ENCODE assay signal across 7 mouse cellular contexts in the genomic region with DNA sequence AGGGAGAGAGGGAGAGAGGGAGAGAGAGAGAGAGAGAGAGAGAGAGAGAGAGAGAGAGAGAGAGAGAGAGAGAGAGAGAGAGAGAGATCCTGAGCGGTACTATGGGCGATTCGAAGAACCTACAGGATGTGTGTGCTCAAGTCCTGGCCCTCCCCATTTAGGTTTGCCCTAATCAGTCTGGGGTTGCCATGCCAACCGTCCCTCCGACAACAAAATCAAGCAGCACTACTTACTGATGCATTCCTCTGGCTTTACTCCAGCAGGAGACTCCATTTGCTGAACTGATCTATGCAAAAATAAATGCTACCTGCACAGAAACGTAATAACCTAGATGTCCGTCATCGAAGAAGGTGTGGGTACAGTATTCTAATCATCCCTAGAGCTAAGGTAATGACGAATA. TPM values are rescaled to one million over a fixed set of nuclear protein-coding genes. Genes with fewer than 3 reads are reported as not detected.
DNase-seq lines count a peak whose midpoint lies in the region; ATAC-seq and TF ChIP-seq lines count a peak whose summit lies in the region.

No protein-coding gene starts in this region.

- no peaks in the 10 kb centered on the region for H3K36me3 ChIP-seq in forebrain, postnatal 0 days (ENCODE audit: insufficient read depth)
- H3K36me3 ChIP-seq in hindbrain, embryonic 14.5 days (replicated peaks; ENCODE audit: control insufficient read depth, insufficient read depth): no peaks in the 10 kb centered on the region
- H3K36me3 ChIP-seq in lung, postnatal 0 days (ENCODE audit: insufficient read depth, low read length): no peaks in the 10 kb centered on the region

- CTCF ChIA-PET in Patski (lab: Charles Lee): no interaction called here

- H3K9me3 ChIP-seq in forebrain, postnatal 0 days (ENCODE audit: low read length): no peaks in the 10 kb centered on the region
- no peaks in the 10 kb centered on the region for H3K9me3 ChIP-seq in hindbrain, embryonic 14.5 days (ENCODE audit: control insufficient read depth, low read length)
- H3K9me3 ChIP-seq in lung, postnatal 0 days (ENCODE audit: low read length): peaks cover 4% of the 10 kb centered on the region; the same call in 1 of the 2 replicates

- TF ChIP-seq EP300 in lung, postnatal 0 days (IDR thresholded peaks at IDR 0.05): no peak

- H3K4me3 ChIP-seq in forebrain, postnatal 0 days (ENCODE audit: low read depth, low read length): peak overlapping the region; percentile 69
- H3K4me3 ChIP-seq in hindbrain, embryonic 14.5 days (replicated peaks; ENCODE audit: low read length): peak overlapping the region; percentile 56
- peak overlapping the region; percentile 54 for H3K4me3 ChIP-seq in lung, postnatal 0 days (ENCODE audit: low read depth, low read length)

- 12% methylated on average over 9 of the region's 9 CpGs for WGBS in forebrain, postnatal 0 days
- WGBS in hindbrain, embryonic 14.5 days: 19% methylated on average over 9 of the region's 9 CpGs
- WGBS in lung, postnatal 0 days: 17% methylated on average over 9 of the region's 9 CpGs

- H3K27me3 ChIP-seq in Patski: no peaks in the 10 kb centered on the region
- no peaks in the 10 kb centered on the region for H3K27me3 ChIP-seq in forebrain, postnatal 0 days (ENCODE audit: insufficient read depth, low read length)
- H3K27me3 ChIP-seq in hindbrain, embryonic 14.5 days (ENCODE audit: control insufficient read depth, insufficient read depth, low read length): no peaks in the 10 kb centered on the region
- H3K27me3 ChIP-seq in lung, postnatal 0 days (replicated peaks; ENCODE audit: insufficient read depth, low read length): no peaks in the 10 kb centered on the region

- peak overlapping the region; percentile 48 for H3K4me2 ChIP-seq in forebrain, postnatal 0 days (ENCODE audit: low read depth)
- H3K4me2 ChIP-seq in hindbrain, embryonic 14.5 days (replicated peaks): peak overlapping the region; percentile 52
- H3K4me2 ChIP-seq in lung, postnatal 0 days (replicated peaks; ENCODE audit: low read depth, low read length): peak overlapping the region; percentile 53

- no peak for ATAC-seq in Patski
- ATAC-seq in forebrain, postnatal 0 days: peak; percentile 75
- peak; percentile 54; the same call in 1 of the 2 replicates for ATAC-seq in hindbrain, embryonic 14.5 days (ENCODE audit: low FRiP score)
- ATAC-seq in lung, postnatal 0 days: peak; percentile 75

- in situ Hi-C loops in Patski (cut with MboI; ENCODE audit: low pct_unique_long_range_greater_than_20kb): no loop called here

- no peaks in the 10 kb centered on the region for H3K4me1 ChIP-seq in forebrain, postnatal 0 days (ENCODE audit: insufficient read depth)
- peaks cover 5% of the 10 kb centered on the region; the same call in 1 of the 2 replicates for H3K4me1 ChIP-seq in hindbrain, embryonic 14.5 days (replicated peaks; ENCODE audit: control insufficient read depth, insufficient read depth, low read length)
- H3K4me1 ChIP-seq in lung, postnatal 0 days (ENCODE audit: insufficient read depth, low read depth, low read length): no peaks in the 10 kb centered on the region

- no peak for TF ChIP-seq CTCF in Patski (IDR thresholded peaks at IDR 0.05)
- no peak for TF ChIP-seq CTCF in forebrain, postnatal 0 days (IDR thresholded peaks at IDR 0.05; ENCODE audit: low read depth)
- TF ChIP-seq CTCF in lung, postnatal 0 days (IDR thresholded peaks at IDR 0.05): no peak

- DNase-seq in Patski (ENCODE audit: low read depth, low spot score): peak; percentile 15
- peak; percentile 58 for DNase-seq in cerebellum, adult 11 months
- DNase-seq in forebrain, postnatal 0 days: peak; percentile 86
- DNase-seq in hindbrain, embryonic 14.5 days (ENCODE audit: low spot score): peak; percentile 70
- DNase-seq in layer of hippocampus, postnatal 14 days (ENCODE audit: low spot score in 2 of 2): peak; percentile 45 to 73
- peak; percentile 92 for DNase-seq in lung, postnatal 0 days (ENCODE audit: low spot score)
- DNase-seq in right cerebral cortex, adult 18-20 months: peak; percentile 70

- H3K27ac ChIP-seq in forebrain, postnatal 0 days (ENCODE audit: low read depth, low read length): peak overlapping the region; percentile 83
- H3K27ac ChIP-seq in hindbrain, embryonic 14.5 days: peak overlapping the region; percentile 78
- H3K27ac ChIP-seq in lung, postnatal 0 days (ENCODE audit: low read length): peak overlapping the region; percentile 87

- POLR2A ChIA-PET in Patski (lab: Charles Lee): interaction anchor here (0.5 kb wide), 1 partner anchor 374 kb away, joined by 3 read pairs; no protein-coding TSS in a partner anchor

- H3K9ac ChIP-seq in forebrain, postnatal 0 days: peak overlapping the region; percentile 31; the same call in 1 of the 2 replicates
- H3K9ac ChIP-seq in hindbrain, embryonic 14.5 days: peak overlapping the region; percentile 56
- no peak overlapping the region for H3K9ac ChIP-seq in lung, postnatal 0 days (replicated peaks; ENCODE audit: low read depth)

RNA-seq across cellular contexts. Expression of a gene that starts 20.0 kb away (rescaled TPM):
- polyA plus RNA-seq in Patski (2021): 5.1 TPM
- 109 and 122 TPM in 2 replicates for total RNA-seq in forebrain, postnatal 0 days (2014; rRNA removed)
- polyA plus RNA-seq in forebrain, postnatal 0 days (2015; fragmentation: Nextera tagmentation; extraction: Ambion mirVana): 20.9 and 22.1 TPM in 2 replicates
- polyA plus RNA-seq in hindbrain, embryonic 14.5 days (2014; fragmentation: Nextera tagmentation; extraction: Ambion mirVana): 25.1 and 27.3 TPM in 2 replicates
- total RNA-seq in layer of hippocampus, postnatal 14 days (2021): 10 to 100 TPM; 75.0 to 75.7 TPM
- polyA plus RNA-seq in lung, postnatal 0 days (2015; fragmentation: Nextera tagmentation; extraction: Ambion mirVana): 6.6 and 8.5 TPM in 2 replicates

RNA-seq across cellular contexts. Expression of a gene that starts 49.1 kb away (rescaled TPM):
- not detected for polyA plus RNA-seq in Patski (2021)
- total RNA-seq in forebrain, postnatal 0 days (2014; rRNA removed): 12.3 and 12.7 TPM in 2 replicates
- polyA plus RNA-seq in forebrain, postnatal 0 days (2015; fragmentation: Nextera tagmentation; extraction: Ambion mirVana): 8.0 and 15.2 TPM in 2 replicates
- polyA plus RNA-seq in hindbrain, embryonic 14.5 days (2014; fragmentation: Nextera tagmentation; extraction: Ambion mirVana): 18.7 and 21.2 TPM in 2 replicates
- 10 to 100 TPM; 54.5 to 63.4 TPM for total RNA-seq in layer of hippocampus, postnatal 14 days (2021)
- 20.1 and 21.7 TPM in 2 replicates for polyA plus RNA-seq in lung, postnatal 0 days (2015; fragmentation: Nextera tagmentation; extraction: Ambion mirVana)

Comparison
In these comparisons a context has a peak if more than half of its experiments do, and no peak if none do; other contexts are left out.
1. DNase-seq: peak in every context shown above with its lines; median percentile 92 in lung, postnatal 0 days; 86 in forebrain, postnatal 0 days; 70 in hindbrain, embryonic 14.5 days; 70 in right cerebral cortex, adult 18-20 months; 59 in layer of hippocampus, postnatal 14 days; 58 in cerebellum, adult 11 months; 15 in Patski.